Mouse (Mus musculus) kidney, adult 18-20 months (tissue): ENCODE data around the gene Ccdc17.

Experiments
- DNase-seq: peaks from one replicate; pipeline ENCODE4 v3.0.0; 2021

Ccdc17 gene

GRCm38 (mm10) chr4:116596379-116596778 lies at the start of gene Ccdc17:
Gene Ccdc17, plus strand, starts transcription at chr4:116596654.
- peak; percentile 13 for DNase-seq

GRCm38 (mm10) chr4:116550432-116550831 lies 46.0 kb upstream of the Ccdc17 start:
- DNase-seq, result no peak

- no peak for DNase-seq
These were observed 43.4 kb upstream of the Ccdc17 start for GRCm38 (mm10) chr4:116553035-116553434.

DNA sequence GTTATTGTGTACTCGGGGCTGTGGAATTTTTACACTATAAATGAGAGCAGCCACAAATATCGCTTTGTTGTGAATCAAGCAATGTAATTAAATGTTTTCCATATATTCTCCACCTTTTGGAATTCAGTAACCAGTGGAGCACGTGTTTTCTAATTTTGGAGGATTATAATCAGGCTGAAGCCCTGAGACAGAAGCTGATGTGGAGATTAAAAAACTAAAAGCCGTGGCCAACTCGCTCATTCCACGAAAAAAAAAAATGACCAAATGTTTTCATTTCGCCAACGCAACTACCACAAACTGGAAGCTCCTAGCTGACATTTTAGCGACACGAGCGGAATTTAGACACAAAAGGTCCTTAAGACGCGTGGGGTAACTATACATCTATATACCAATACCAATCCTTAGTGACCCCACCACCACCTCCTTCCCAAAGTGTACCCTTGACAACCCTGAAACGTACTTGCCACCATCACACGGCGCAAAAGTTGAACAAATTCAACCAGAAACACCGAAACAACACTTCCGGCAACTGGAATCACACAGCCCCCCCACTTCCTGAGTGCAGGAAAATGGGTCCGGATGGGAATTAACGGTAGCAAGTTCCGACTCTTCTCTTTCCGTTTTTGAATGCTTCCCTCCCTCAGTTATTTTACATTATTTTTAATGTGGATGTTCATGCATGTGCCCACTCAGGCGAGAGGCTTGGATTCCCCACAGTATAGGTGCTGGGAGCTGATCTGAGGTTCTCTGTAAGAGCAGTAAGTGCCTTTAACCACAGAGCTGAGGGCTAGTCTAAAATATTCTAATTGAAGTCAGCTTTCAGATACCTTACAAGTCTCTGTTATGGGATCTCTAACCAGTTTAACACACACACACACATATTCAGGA lies 40.8 kb upstream of the Ccdc17 start, which contains the start of gene Tmem69:
Gene Tmem69 (minus strand): TSS at position 524 of the 888 bp plus-strand sequence.
- DNase-seq, result peak; percentile 86

DNA sequence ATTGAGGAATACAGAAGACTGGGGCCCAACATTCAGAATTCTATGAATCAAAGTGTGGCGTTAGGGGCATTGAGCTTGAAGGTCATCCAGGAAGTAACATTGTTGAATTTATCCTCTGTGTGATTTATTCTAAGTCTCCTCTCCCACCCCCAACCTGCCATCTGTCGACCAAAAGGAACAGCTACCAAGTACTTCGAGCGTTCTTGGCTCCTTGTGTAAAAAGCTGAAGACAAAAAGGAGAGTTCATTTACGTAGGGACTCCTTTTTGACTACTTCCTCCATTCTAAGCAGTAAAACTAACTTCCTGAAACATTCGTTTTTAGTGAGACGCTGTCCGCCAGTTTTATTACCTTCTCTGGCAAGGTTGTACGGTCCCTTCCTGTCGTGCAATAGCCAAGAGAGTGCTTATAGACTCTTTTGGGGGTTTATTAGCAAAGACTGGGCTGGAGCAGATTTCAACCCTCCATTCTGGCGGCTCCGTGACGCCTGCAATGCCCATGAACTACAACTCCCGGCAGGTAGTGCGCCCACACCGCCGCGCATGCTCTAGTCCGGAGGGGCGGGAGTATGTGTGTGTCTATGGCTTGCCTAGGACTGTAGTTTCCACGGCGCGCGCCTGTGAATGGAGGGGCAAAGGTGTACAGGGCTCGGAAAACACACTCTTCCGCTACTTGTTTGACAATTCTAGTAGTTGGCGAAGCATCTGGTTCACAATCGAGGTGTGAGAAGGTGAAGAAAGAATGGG lies 39.7 kb upstream of the Ccdc17 start:
- DNase-seq, result peak; percentile 95

GRCm38 (mm10) chr4:116557306-116558121 lies 38.9 kb upstream of the Ccdc17 start, which contains the start of gene Gpbp1l1:
Gene Gpbp1l1, plus strand, starts transcription at chr4:116557658.
- peak; percentile 98 for DNase-seq

DNA sequence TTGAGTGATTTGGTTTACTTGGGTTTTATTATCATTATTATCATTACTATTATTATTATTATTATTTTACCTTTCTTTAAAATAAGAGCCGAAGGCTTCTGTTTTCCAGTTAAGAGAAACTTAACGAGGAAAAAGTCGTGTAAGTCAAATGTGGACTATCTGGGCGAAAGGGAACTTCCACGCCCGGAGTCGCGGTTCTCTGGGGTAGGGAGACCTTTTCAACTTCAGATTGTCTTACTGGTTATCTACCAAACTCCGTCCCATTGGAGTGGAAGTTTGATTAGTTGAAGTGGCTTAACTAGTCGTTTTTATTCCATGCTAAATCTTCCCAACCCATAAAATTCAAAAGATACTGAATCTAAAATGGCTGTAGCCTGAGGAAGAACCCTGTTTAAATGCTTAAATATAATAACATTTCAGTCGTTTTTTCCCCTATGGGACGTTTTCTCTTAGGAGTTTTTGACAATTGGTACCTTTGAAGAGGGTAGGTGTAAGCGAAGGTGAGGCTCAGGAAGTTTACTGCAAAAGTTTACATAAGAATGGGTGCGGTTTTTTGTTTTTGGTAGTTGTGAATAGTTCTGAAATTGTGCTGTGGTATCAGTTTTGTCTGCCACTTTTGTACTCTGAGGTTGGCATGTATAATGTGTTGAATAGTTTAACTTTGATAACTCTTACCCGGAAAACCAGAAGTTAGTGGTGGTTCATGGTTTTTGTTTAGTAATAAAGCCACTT lies 38.1 kb upstream of the Ccdc17 start:
- DNase-seq, result no peak

GRCm38 (mm10) chr4:116595793-116596192 lies 661 bp upstream of the Ccdc17 start:
- DNase-seq, result no peak

- peak; percentile 93 for DNase-seq
These were observed 776 bp downstream of the Ccdc17 start for GRCm38 (mm10) chr4:116596978-116597881.

DNA sequence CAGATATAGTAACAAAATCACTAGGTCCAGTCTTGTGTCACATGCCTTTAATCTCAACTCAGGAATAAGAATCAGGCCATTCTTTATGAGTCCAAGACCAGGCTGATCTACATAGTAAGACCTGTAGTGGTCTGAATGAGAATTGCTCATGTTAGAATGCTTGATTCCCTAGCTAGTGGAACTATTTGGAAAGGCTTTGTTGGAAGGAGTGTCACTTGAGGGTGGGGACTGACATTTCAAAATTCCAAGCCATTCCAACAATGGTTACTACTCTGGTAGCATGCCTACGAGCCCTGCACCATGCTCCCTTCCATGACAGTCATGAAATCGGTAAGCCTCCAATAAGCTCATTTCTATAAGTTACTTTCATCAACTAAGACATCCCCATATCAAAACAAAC lies 16.2 kb downstream of the Ccdc17 start:
- no peak for DNase-seq

- no peak for DNase-seq
These were observed 18.8 kb downstream of the Ccdc17 start for GRCm38 (mm10) chr4:116615237-116615636.

DNA sequence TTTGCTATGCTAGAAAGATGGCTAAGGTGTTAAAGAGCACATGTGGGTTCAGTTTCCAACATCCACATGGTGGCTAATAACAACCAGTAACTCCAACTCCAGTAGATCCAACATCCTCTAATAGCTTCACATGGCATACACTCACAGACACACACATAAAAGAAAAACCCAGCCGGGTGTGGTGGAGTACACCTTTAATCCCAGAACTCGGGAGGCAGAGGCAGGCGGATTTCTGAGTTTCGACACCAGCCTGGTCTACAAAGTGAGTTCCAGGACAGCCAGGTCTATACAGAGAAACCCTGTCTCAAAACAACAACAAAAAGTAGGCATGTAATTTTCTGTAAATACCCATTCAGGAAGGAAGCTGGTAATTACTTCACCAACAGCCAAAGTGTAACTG lies 28.4 kb downstream of the Ccdc17 start:
- no peak for DNase-seq

DNA sequence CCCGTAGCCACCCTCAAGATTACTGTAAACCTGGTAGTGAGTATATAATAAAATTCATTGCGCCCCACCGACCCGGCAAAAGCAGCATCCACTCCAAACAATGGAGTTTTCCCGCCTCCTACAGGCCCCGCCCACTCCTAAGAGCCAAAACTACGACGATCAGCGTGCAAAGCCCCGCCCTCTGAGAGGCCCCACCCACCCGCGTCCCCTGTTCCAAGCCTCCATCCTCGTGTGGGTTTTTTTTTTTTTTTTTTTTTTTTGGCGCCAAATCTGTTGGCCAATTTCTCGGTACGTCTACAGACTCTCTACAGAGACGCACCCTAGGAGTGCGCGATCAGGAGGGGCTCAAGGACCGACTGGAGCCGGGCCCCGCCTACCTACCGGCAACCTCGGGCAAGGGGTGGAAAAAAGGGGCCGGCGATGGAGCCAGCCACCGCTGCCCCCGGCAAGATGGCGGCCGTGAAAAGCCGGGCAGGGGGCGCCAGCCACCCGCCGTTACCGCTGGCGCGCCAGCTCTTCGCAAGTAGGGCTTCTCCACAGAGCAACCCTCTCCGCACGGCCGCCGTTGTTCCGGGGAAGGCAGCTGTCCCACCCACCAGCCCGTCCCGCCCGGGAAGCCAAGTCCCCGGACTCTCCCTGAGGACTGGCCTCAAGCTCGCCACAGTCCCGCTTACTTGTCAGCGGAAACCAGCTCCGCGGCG lies 30.4 kb downstream of the Ccdc17 start:
- peak; percentile 84 for DNase-seq

DNA sequence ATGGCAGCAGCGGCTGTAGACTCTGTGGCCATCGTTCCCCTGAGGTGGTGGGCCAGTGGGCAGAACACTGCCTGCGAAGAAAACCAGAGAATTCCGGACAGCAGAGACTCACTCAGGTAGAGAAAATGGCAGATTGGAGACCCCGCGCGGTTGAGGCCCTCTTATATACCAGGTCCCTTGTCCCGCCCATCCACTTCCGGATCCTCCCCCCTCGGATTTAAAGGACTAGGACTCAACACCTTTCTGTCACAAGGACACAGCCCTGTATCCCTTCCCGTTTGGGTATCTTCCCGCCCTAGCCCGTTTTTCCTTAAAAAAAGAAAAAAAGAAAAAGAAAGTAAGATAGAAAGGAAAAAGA lies 30.9 kb downstream of the Ccdc17 start:
- DNase-seq, result peak; percentile 95

DNA sequence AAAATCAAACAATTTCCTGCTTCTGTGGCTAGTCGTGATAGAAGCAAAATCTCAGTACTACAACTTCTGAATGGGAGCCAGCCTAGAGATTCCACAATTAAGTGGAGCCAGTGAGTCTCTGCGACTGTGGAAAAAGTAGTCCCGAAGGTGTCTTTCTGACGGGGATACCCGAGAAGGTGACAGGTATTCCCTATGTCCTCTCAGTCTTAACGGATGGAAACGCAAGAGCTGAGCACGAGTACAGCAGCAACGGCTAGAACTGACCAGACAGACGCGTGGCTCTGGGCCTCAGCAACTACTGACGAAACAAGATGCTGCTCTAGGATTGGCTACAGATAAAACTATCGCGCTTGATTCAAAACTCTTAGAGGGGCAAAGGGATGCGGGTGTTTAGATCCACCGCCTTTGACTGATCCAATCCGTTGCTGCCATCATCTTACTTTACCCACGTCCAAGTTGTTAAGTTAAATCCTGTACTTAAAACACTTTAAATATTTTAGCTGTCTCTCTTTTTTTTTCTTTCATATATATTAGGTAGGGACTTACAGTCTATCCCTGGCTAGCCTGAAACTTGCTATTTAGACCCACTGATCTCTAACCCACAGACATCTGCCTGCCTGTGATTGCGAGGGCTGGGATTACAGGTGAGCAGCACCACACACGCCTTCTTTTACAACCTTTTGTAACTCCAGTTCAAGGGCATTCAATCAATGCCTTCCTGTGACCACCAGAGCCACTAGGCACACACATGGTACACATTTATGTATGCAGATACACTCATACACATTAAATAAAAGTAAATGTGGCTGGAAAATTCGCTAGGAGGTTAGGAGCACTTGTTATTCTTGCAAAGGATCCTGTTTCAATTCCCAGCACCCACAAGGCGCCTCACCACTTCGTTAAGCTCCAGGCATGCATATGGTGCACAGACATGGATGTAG lies 31.5 kb downstream of the Ccdc17 start, which contains the start of gene Nasp:
Gene Nasp (minus strand): TSS at position 220 of the 941 bp plus-strand sequence.
- peak; percentile 85 for DNase-seq

GRCm38 (mm10) chr4:116635197-116635596 lies 38.7 kb downstream of the Ccdc17 start:
- no peak for DNase-seq

- DNase-seq, result no peak
These were observed 42.4 kb downstream of the Ccdc17 start for GRCm38 (mm10) chr4:116638821-116639220.

DNA sequence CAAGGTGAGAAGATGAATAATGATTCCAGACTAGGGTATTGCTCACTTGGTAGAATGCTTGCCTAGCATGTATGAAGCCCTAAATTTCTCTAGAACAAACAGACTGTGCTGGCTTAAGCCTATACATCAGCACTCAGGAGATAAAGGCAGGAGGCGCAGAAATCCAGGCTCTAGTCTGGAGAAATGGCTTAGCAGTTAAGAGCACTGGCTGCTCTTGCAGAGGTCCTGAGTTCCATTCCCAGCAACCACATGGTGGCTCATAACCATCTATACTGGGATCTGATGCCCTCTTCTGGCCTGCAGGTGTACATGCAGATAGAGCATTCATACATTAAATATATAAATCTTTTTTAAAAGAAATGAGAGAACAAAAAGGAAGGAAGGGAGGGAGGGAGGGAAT lies 45.6 kb downstream of the Ccdc17 start:
- DNase-seq, result no peak

DNA sequence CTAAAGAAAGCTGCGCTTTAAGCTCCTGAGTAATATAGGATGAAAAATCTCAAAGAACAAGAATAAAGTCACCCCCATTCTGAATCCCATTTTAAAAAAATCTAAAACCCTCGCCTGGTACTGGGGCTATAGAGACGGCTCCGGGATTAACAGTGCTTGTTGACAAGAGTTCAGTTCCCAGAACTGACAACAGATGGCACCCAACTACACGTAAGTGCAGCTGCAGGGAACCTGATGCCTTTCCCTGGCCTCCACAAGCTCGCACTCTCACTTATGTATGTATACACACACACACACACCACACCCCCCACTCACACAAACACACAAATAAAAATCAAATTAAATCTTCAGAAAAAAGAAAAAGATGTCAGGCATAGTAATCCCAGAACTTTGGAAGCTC lies 47.9 kb downstream of the Ccdc17 start:
- peak; percentile 40 for DNase-seq
